Mouse (Mus musculus) hindbrain, embryonic 11.5 days (tissue): ENCODE results near the gene Ndufs3. TPM values are rescaled to one million over a fixed set of nuclear protein-coding genes. Genes with fewer than 3 reads are reported as not detected.
A peak's percentile ranks its signal among the peaks of the same experiment; 100 is the strongest.

Experiments used
- ATAC-seq: fragments of 200-750 bp; cut with Nextera tagmentation; 2 replicates; pipeline ENCODE4 v1.8.0; 2017; ENCODE audit warnings: mild to moderate bottlenecking, moderate TSS enrichment, moderate library complexity; ENCODE audit not compliant: low FRiP score
- DNase-seq: peaks from one replicate; pipeline ENCODE4 v3.0.0-alpha.2; 2015; ENCODE audit warnings: low spot score
- H3K27ac ChIP-seq: fragments of 300-500 bp; sonication (generic); 2 replicates; pipeline ENCODE4 v1.5.1; 2014; ENCODE audit warnings: mild to moderate bottlenecking, low read depth, low read length
- H3K27me3 ChIP-seq: fragments of 300-500 bp; sonication (generic); 2 replicates; pipeline ENCODE4 v1.6.1; 2014; ENCODE audit warnings: mild to moderate bottlenecking, low read length, moderate library complexity, mixed read lengths; ENCODE audit not compliant: control insufficient read depth, insufficient read depth
- H3K36me3 ChIP-seq: fragments of 300-500 bp; sonication (generic); 2 replicates; pipeline ENCODE4 v1.6.1; 2014; ENCODE audit warnings: mild to moderate bottlenecking, low read length, moderate library complexity, mixed read lengths; ENCODE audit not compliant: control insufficient read depth, insufficient read depth
- H3K4me1 ChIP-seq: fragments of 300-500 bp; sonication (generic); replicated peaks from 2 replicates; pipeline ENCODE4 v1.6.1; 2014; ENCODE audit warnings: low read length, mixed read lengths; ENCODE audit not compliant: control insufficient read depth, insufficient read depth
- H3K4me2 ChIP-seq: fragments of 300-500 bp; sonication (generic); replicated peaks from 2 replicates; pipeline ENCODE4 v1.6.1; 2014; ENCODE audit warnings: mild to moderate bottlenecking, low read depth, low read length
- H3K4me3 ChIP-seq: fragments of 300-500 bp; sonication (generic); 2 replicates; pipeline ENCODE4 v1.5.1; 2014; ENCODE audit warnings: low read depth, low read length
- H3K9ac ChIP-seq: fragments of 300-500 bp; sonication (generic); 2 replicates; pipeline ENCODE4 v1.6.1; 2014; ENCODE audit warnings: low read depth, low read length
- H3K9me3 ChIP-seq: fragments of 300-500 bp; sonication (generic); 2 replicates; pipeline ENCODE4 v1.6.1; 2016; ENCODE audit warnings: low read length; ENCODE audit not compliant: control insufficient read depth
- whole genome bisulfite sequencing: fragments of 180-500 bp; shearing (Covaris S2); extraction: QIAGEN DNeasy Blood & Tissue Kit; methylation state at CpG from one replicate; pipeline ENCODE4 v1.1.7; 2014; 5-methylcytosine and 5-hydroxymethylcytosine counted together
- polyA plus RNA-seq: library from polyadenylated mRNA; unstranded; fragments of >200 nt; fragmentation: Nextera tagmentation; extraction: Ambion mirVana; gene quantifications from 2 replicates; pipeline ENCODE4 v1.2.1, GENCODE M21; 2014

Gene Ndufs3
- polyA plus RNA-seq, 1 experiment from 2014 or later = 217 TPM

- Histone ChIP-seq H3K27ac (no peak overlapping the region), H3K9me3 (no peaks in the 10 kb centered on the region), H3K4me1 (no peaks in the 10 kb centered on the region), H3K9ac (no peak overlapping the region), H3K4me2 (no peak overlapping the region), H3K27me3 (no peaks in the 10 kb centered on the region), H3K4me3 (no peak overlapping the region), H3K36me3 (no peaks in the 10 kb centered on the region)
- no peak for ATAC-seq
- WGBS = 73% methylated on average over 4 of the region's 5 CpGs
- no peak for DNase-seq
These were observed 26.9 kb downstream of the Ndufs3 start for GRCm38 (mm10) chr2:90877584-90878259.

GRCm38 (mm10) chr2:90875239-90875638 lies 29.4 kb downstream of the Ndufs3 start:
- 69% methylated on average over 2 of the region's 2 CpGs for WGBS
- Histone ChIP-seq H3K4me2 (no peak overlapping the region), H3K27me3 (no peaks in the 10 kb centered on the region), H3K4me1 (no peaks in the 10 kb centered on the region; the same call in 1 of the 2 replicates), H3K27ac (no peak overlapping the region), H3K36me3 (no peaks in the 10 kb centered on the region), H3K9ac (no peak overlapping the region), H3K4me3 (no peak overlapping the region), H3K9me3 (no peaks in the 10 kb centered on the region)
- no peak for DNase-seq
- ATAC-seq = no peak

- Histone ChIP-seq H3K36me3 (no peaks in the 10 kb centered on the region), H3K9ac (no peak overlapping the region), H3K4me2 (no peak overlapping the region), H3K4me1 (no peaks in the 10 kb centered on the region; the same call in 1 of the 2 replicates), H3K9me3 (no peaks in the 10 kb centered on the region), H3K27me3 (no peaks in the 10 kb centered on the region), H3K27ac (no peak overlapping the region), H3K4me3 (no peak overlapping the region)
- DNase-seq (no peak), ATAC-seq (no peak)
- 93% methylated on average over 1 of the region's 1 CpGs for WGBS
These were observed 30.6 kb downstream of the Ndufs3 start for GRCm38 (mm10) chr2:90874025-90874424.

GRCm38 (mm10) chr2:90871180-90871961 lies 33.3 kb downstream of the Ndufs3 start:
- no peaks in the 10 kb centered on the region for H3K9me3 ChIP-seq
- H3K27ac ChIP-seq = no peak overlapping the region
- no peak for DNase-seq

GRCm38 (mm10) chr2:90870136-90870601 lies 34.5 kb downstream of the Ndufs3 start:
- Histone ChIP-seq H3K9me3 (no peaks in the 10 kb centered on the region), H3K27me3 (no peaks in the 10 kb centered on the region), H3K4me2 (no peak overlapping the region), H3K4me1 (no peaks in the 10 kb centered on the region; the same call in 1 of the 2 replicates), H3K27ac (0 out of 2 replicates have a peak overlapping the region, but pooled peaks have one; percentile 36), H3K4me3 (no peak overlapping the region), H3K36me3 (no peaks in the 10 kb centered on the region), H3K9ac (0 out of 2 replicates have a peak overlapping the region, but pooled peaks have one; percentile 16)
- DNase-seq (no peak), ATAC-seq (no peak)
- 58% methylated on average over 4 of the region's 4 CpGs for WGBS

More at GRCm38 (mm10) chr2:90871180-90871961, 33.3 kb downstream of the Ndufs3 start:
- H3K4me3 ChIP-seq = no peak overlapping the region
- ATAC-seq = no peak
- H3K4me1 ChIP-seq = no peaks in the 10 kb centered on the region; the same call in 1 of the 2 replicates
- H3K36me3 ChIP-seq = no peaks in the 10 kb centered on the region
- no peak overlapping the region for H3K9ac ChIP-seq
- no peak overlapping the region for H3K4me2 ChIP-seq
- no peaks in the 10 kb centered on the region for H3K27me3 ChIP-seq
- 75% methylated on average over 8 of the region's 8 CpGs for WGBS

GRCm38 (mm10) chr2:90866524-90866923 lies 38.1 kb downstream of the Ndufs3 start:
- Histone ChIP-seq H3K36me3 (peaks cover 4% of the 10 kb centered on the region; the same call in 1 of the 2 replicates), H3K4me2 (no peak overlapping the region), H3K27me3 (no peaks in the 10 kb centered on the region), H3K9ac (no peak overlapping the region), H3K9me3 (no peaks in the 10 kb centered on the region), H3K4me3 (no peak overlapping the region), H3K27ac (no peak overlapping the region), H3K4me1 (no peaks in the 10 kb centered on the region; the same call in 1 of the 2 replicates)
- ATAC-seq (peak; percentile 84), DNase-seq (peak; percentile 85)
- 38% methylated on average over 3 of the region's 3 CpGs for WGBS

- Histone ChIP-seq H3K9me3 (no peaks in the 10 kb centered on the region), H3K4me2 (no peak overlapping the region), H3K4me1 (no peaks in the 10 kb centered on the region), H3K9ac (no peak overlapping the region), H3K36me3 (peaks cover 7% of the 10 kb centered on the region), H3K4me3 (no peak overlapping the region), H3K27ac (no peak overlapping the region), H3K27me3 (no peaks in the 10 kb centered on the region)
- ATAC-seq = peak; percentile 63; the same call in 1 of the 2 replicates
- no peak for DNase-seq
These were observed 40.4 kb downstream of the Ndufs3 start for GRCm38 (mm10) chr2:90864184-90864583.

GRCm38 (mm10) chr2:90861486-90861885 lies 43.1 kb downstream of the Ndufs3 start:
- Histone ChIP-seq H3K36me3 (peaks cover 7% of the 10 kb centered on the region), H3K9ac (no peak overlapping the region), H3K27me3 (no peaks in the 10 kb centered on the region), H3K4me1 (no peaks in the 10 kb centered on the region), H3K4me3 (no peak overlapping the region), H3K27ac (no peak overlapping the region), H3K9me3 (no peaks in the 10 kb centered on the region), H3K4me2 (no peak overlapping the region)
- 95% methylated on average over 2 of the region's 2 CpGs for WGBS
- no peak for ATAC-seq
- no peak for DNase-seq
